Comparison of ENCODE assay signal across 27 mouse cellular contexts in genomic region chr11:11393164-11393563, GRCm38 (mm10).
DNase-seq lines count a peak whose midpoint lies in the region; ATAC-seq and TF ChIP-seq lines count a peak whose summit lies in the region.
"Had no signal": no experiment of that assay in that cellular context is flagged by ENCODE, and none has a peak within 500 bp of the region (broad histone marks: within the 10 kb centered on the region; RNA-seq: fewer than 3 reads in every experiment).

No protein-coding gene starts in this region.

- H3K4me1 ChIP-seq in heart, embryonic 11.5 days (ENCODE audit: control insufficient read depth, insufficient read depth, low read length), result no peaks in the 10 kb centered on the region
- H3K4me1 ChIP-seq in midbrain, embryonic 14.5 days (ENCODE audit: control insufficient read depth, insufficient read depth, low read length), result no peaks in the 10 kb centered on the region
- H3K4me1 ChIP-seq in midbrain, postnatal 0 days (ENCODE audit: insufficient read depth, low read length), result no peaks in the 10 kb centered on the region
- no peaks in the 10 kb centered on the region for H3K4me1 ChIP-seq in cerebellum, adult 2 months (ENCODE audit: control insufficient read depth, insufficient read depth, low read length)
- H3K4me1 ChIP-seq: forebrain, embryonic 12.5 days; forebrain, embryonic 15.5 days; heart, embryonic 10.5 days; hindbrain, embryonic 13.5 days had no signal

- intact Hi-C loops in left cerebral cortex, postnatal 4 days (cut with DNase I), result no loop called here
- intact Hi-C loops in left cerebral cortex, postnatal 25 days (cut with DNase I), result no loop called here

- H3K4me3 ChIP-seq in heart, embryonic 11.5 days (ENCODE audit: low read depth, low read length), result no peak overlapping the region
- H3K4me3 ChIP-seq in midbrain, embryonic 14.5 days (replicated peaks; ENCODE audit: low read depth, low read length), result no peak overlapping the region
- H3K4me3 ChIP-seq in midbrain, postnatal 0 days (ENCODE audit: low read depth, low read length), result no peak overlapping the region
- no peak overlapping the region for H3K4me3 ChIP-seq in cerebellum, adult 2 months (replicated peaks; ENCODE audit: insufficient read depth, low read depth, low read length)
- H3K4me3 ChIP-seq: erythroblast, embryonic 14.5 days; forebrain, embryonic 12.5 days; forebrain, embryonic 15.5 days; heart, adult 2 months; heart, embryonic 10.5 days; hindbrain, embryonic 13.5 days had no signal

- no peaks in the 10 kb centered on the region for H3K27me3 ChIP-seq in heart, embryonic 11.5 days (ENCODE audit: control insufficient read depth, insufficient read depth, low read length)
- no peaks in the 10 kb centered on the region for H3K27me3 ChIP-seq in midbrain, embryonic 14.5 days (ENCODE audit: control insufficient read depth, insufficient read depth, low read length)
- no peaks in the 10 kb centered on the region for H3K27me3 ChIP-seq in midbrain, postnatal 0 days (ENCODE audit: insufficient read depth, low read length)
- no peaks in the 10 kb centered on the region for H3K27me3 ChIP-seq in cerebellum, adult 2 months (ENCODE audit: control insufficient read depth, insufficient read depth, low read length)
- H3K27me3 ChIP-seq: CH12.LX; forebrain, embryonic 12.5 days; forebrain, embryonic 15.5 days; hindbrain, embryonic 13.5 days; Patski had no signal

- no peak overlapping the region for H3K4me2 ChIP-seq in heart, embryonic 11.5 days
- no peak overlapping the region for H3K4me2 ChIP-seq in midbrain, embryonic 14.5 days (ENCODE audit: low read length)
- H3K4me2 ChIP-seq in midbrain, postnatal 0 days (ENCODE audit: low read depth, low read length, poor library complexity, severe bottlenecking), result no peak overlapping the region
- H3K4me2 ChIP-seq: forebrain, embryonic 12.5 days; forebrain, embryonic 15.5 days; hindbrain, embryonic 13.5 days had no signal

- 0 out of 2 replicates have a peak, but pooled peaks cover 2% of the 10 kb centered on the region for H3K9me3 ChIP-seq in heart, embryonic 11.5 days (replicated peaks; ENCODE audit: control insufficient read depth, low read length)
- H3K9me3 ChIP-seq in midbrain, embryonic 14.5 days (ENCODE audit: control insufficient read depth, low read length), result no peaks in the 10 kb centered on the region
- no peaks in the 10 kb centered on the region for H3K9me3 ChIP-seq in midbrain, postnatal 0 days (ENCODE audit: low read length)
- H3K9me3 ChIP-seq: forebrain, embryonic 12.5 days; forebrain, embryonic 15.5 days; hindbrain, embryonic 13.5 days had no signal

- H3K9ac ChIP-seq in heart, embryonic 11.5 days (ENCODE audit: low read depth, low read length), result no peak overlapping the region
- no peak overlapping the region for H3K9ac ChIP-seq in midbrain, embryonic 14.5 days (replicated peaks; ENCODE audit: low read length)
- H3K9ac ChIP-seq in midbrain, postnatal 0 days (replicated peaks; ENCODE audit: low read length, poor library complexity, severe bottlenecking), result no peak overlapping the region
- H3K9ac ChIP-seq: forebrain, embryonic 12.5 days; forebrain, embryonic 15.5 days; hindbrain, embryonic 13.5 days had no signal

- H3K27ac ChIP-seq in heart, embryonic 11.5 days (ENCODE audit: low read depth, low read length), result no peak overlapping the region
- no peak overlapping the region for H3K27ac ChIP-seq in midbrain, embryonic 14.5 days (replicated peaks; ENCODE audit: low read depth, low read length)
- H3K27ac ChIP-seq in midbrain, postnatal 0 days (ENCODE audit: low read depth, low read length), result no peak overlapping the region
- no peak overlapping the region for H3K27ac ChIP-seq in cerebellum, adult 2 months (ENCODE audit: insufficient read depth, low read length)
- H3K27ac ChIP-seq: forebrain, embryonic 12.5 days; forebrain, embryonic 15.5 days; heart, adult 2 months; heart, embryonic 10.5 days; hindbrain, embryonic 13.5 days; hindbrain, postnatal 0 days had no signal

- no peak for TF ChIP-seq POLR2A in cerebellum, adult 2 months (IDR thresholded peaks at IDR 0.05; ENCODE audit: borderline replicate concordance, insufficient read depth, low read length)

- peak; percentile 18; the same call in 1 of the 2 replicates for ATAC-seq in heart, embryonic 11.5 days (replicated peaks; ENCODE audit: insufficient number of reproducible peaks, low FRiP score, low TSS enrichment)
- ATAC-seq in midbrain, embryonic 14.5 days (ENCODE audit: low FRiP score, low TSS enrichment), result peak; percentile 57; the same call in 1 of the 2 replicates
- ATAC-seq in midbrain, postnatal 0 days (ENCODE audit: low FRiP score), result no peak
- ATAC-seq: forebrain, embryonic 15.5 days; hindbrain, postnatal 0 days; inflammation-experienced regulatory T-cells, adult 6 months; Patski had no signal

- no peak for DNase-seq in heart, adult 11 months
- DNase-seq in left cerebral cortex, postnatal 4 days, result peak; percentile 0
- no peak for DNase-seq in left cerebral cortex, postnatal 25 days (ENCODE audit: low spot score in 2 of 2)
- no peak for DNase-seq in midbrain, embryonic 14.5 days
- no peak for DNase-seq in midbrain, postnatal 0 days (ENCODE audit: low spot score)
- DNase-seq in cerebellum, adult 2 months, result no peak
- DNase-seq: adrenal gland, adult 2 months; adrenal gland, postnatal 14 days; B cell, adult 2 months; cerebellum, adult 11 months; cerebellum, adult 8-10 months; cerebellum, postnatal 10 days; cerebellum, postnatal 36 days; embryo, embryonic 11 days; gastrocnemius, postnatal 25 days; heart, adult 2 months had no signal

- WGBS in heart, embryonic 11.5 days (ENCODE audit: insufficient replicate concordance), result 92% methylated on average over 8 of the region's 10 CpGs
- 92% methylated on average over 10 of the region's 10 CpGs for WGBS in midbrain, embryonic 14.5 days
- 92% methylated on average over 10 of the region's 10 CpGs for WGBS in midbrain, postnatal 0 days
- 89% methylated on average over 10 of the region's 10 CpGs for WGBS in cerebellum, adult 2 months

- no peak for TF ChIP-seq CTCF in midbrain, postnatal 0 days (IDR thresholded peaks at IDR 0.05)
- no peak for TF ChIP-seq CTCF in cerebellum, adult 2 months (IDR thresholded peaks at IDR 0.05; ENCODE audit: borderline replicate concordance, insufficient read depth, low read depth, low read length)

- no peaks in the 10 kb centered on the region for H3K36me3 ChIP-seq in heart, embryonic 11.5 days (ENCODE audit: control insufficient read depth, insufficient read depth, low read length)
- H3K36me3 ChIP-seq in midbrain, embryonic 14.5 days (ENCODE audit: control insufficient read depth, insufficient read depth, low read length), result no peaks in the 10 kb centered on the region
- no peaks in the 10 kb centered on the region for H3K36me3 ChIP-seq in midbrain, postnatal 0 days (ENCODE audit: insufficient read depth, low read length)
- H3K36me3 ChIP-seq: forebrain, embryonic 12.5 days; forebrain, embryonic 15.5 days; G1E; heart, embryonic 10.5 days; hindbrain, embryonic 13.5 days had no signal
